Mouse (Mus musculus): ENCODE results near the gene Nags. TPM values are rescaled to one million over a fixed set of nuclear protein-coding genes. Genes with fewer than 3 reads are reported as not detected.
"Not testable (repeated sequence)": the region's sequence is repeated elsewhere in the genome, so short reads cannot be mapped to it uniquely, and the experiment has no call there.

The Nags gene
- polyA plus RNA-seq, 1 experiment from 2014 or later = not detected

- Histone ChIP-seq H3K9me3 (ENCODE audit: control insufficient read depth, low read length) (no peaks in the 10 kb centered on the region), H3K36me3 (replicated peaks; ENCODE audit: control insufficient read depth, insufficient read depth) (no peaks in the 10 kb centered on the region), H3K27ac (no peak overlapping the region), H3K4me1 (replicated peaks; ENCODE audit: control insufficient read depth, insufficient read depth, low read length) (no peaks in the 10 kb centered on the region; the same call in 1 of the 2 replicates), H3K9ac (no peak overlapping the region), H3K4me2 (replicated peaks) (no peak overlapping the region), H3K27me3 (ENCODE audit: control insufficient read depth, insufficient read depth, low read length) (peaks cover 73% of the 10 kb centered on the region), H3K4me3 (replicated peaks; ENCODE audit: low read length) (no peak overlapping the region)
- DNase-seq (ENCODE audit: low spot score) (no peak), ATAC-seq (ENCODE audit: low FRiP score) (no peak)
- 7% methylated on average over 17 of the region's 17 CpGs for WGBS
These were observed 1.2 kb downstream of the Nags start for GRCm38 (mm10) chr11:102146531-102146930.

GRCm38 (mm10) chr11:102147213-102147989, 2.1 kb downstream of the Nags start:
- H3K4me3 ChIP-seq (replicated peaks; ENCODE audit: low read length) = no peak overlapping the region
- no peaks in the 10 kb centered on the region for H3K9me3 ChIP-seq (ENCODE audit: control insufficient read depth, low read length)
- no peak overlapping the region for H3K4me2 ChIP-seq (replicated peaks)
- 16% methylated on average over 34 of the region's 34 CpGs for WGBS
- H3K4me1 ChIP-seq (replicated peaks; ENCODE audit: control insufficient read depth, insufficient read depth, low read length) = no peaks in the 10 kb centered on the region; the same call in 1 of the 2 replicates
- H3K36me3 ChIP-seq (replicated peaks; ENCODE audit: control insufficient read depth, insufficient read depth) = peaks cover 4% of the 10 kb centered on the region
- no peak for ATAC-seq (ENCODE audit: low FRiP score)
- H3K9ac ChIP-seq = no peak overlapping the region
- no peak for DNase-seq (ENCODE audit: low spot score)
- H3K27ac ChIP-seq = no peak overlapping the region
- H3K27me3 ChIP-seq (ENCODE audit: control insufficient read depth, insufficient read depth, low read length) = peaks cover 70% of the 10 kb centered on the region

- DNase-seq (ENCODE audit: low spot score) (peak; percentile 94), ATAC-seq (ENCODE audit: low FRiP score) (peak; percentile 90)
- no peaks in the 10 kb centered on the region for H3K9me3 ChIP-seq (ENCODE audit: control insufficient read depth, low read length)
- H3K27me3 ChIP-seq (ENCODE audit: control insufficient read depth, insufficient read depth, low read length) = no peaks in the 10 kb centered on the region
- peaks cover 18% of the 10 kb centered on the region for H3K36me3 ChIP-seq (replicated peaks; ENCODE audit: control insufficient read depth, insufficient read depth)
- peak within 1 kb of the TSS; percentile 60 for H3K4me3 ChIP-seq (replicated peaks; ENCODE audit: low read length)
- H3K4me1 ChIP-seq (replicated peaks; ENCODE audit: control insufficient read depth, insufficient read depth, low read length) = peaks cover 9% of the 10 kb centered on the region; the same call in 1 of the 2 replicates
- H3K9ac ChIP-seq = peak within 1 kb of the TSS; percentile 72
- peak within 1 kb of the TSS; percentile 77 for H3K27ac ChIP-seq
- WGBS = under 1% methylated on average over 37 of the region's 37 CpGs
- peak within 1 kb of the TSS; percentile 92 for H3K4me2 ChIP-seq (replicated peaks)
These were observed 10.9 kb downstream of the Nags start, which contains the start of gene Tmem101 for GRCm38 (mm10) chr11:102156039-102156785. TSS of gene Tmem101 (minus strand) at chr11:102156404.

GRCm38 (mm10) chr11:102156786-102157089, 11.4 kb downstream of the Nags start:
- Histone ChIP-seq H3K4me3 (replicated peaks; ENCODE audit: low read length) (no peak overlapping the region), H3K36me3 (replicated peaks; ENCODE audit: control insufficient read depth, insufficient read depth) (peaks cover 22% of the 10 kb centered on the region), H3K4me1 (replicated peaks; ENCODE audit: control insufficient read depth, insufficient read depth, low read length) (peaks cover 9% of the 10 kb centered on the region; the same call in 1 of the 2 replicates), H3K9ac (no peak overlapping the region), H3K4me2 (replicated peaks) (peak overlapping the region; percentile 92; the same call in 1 of the 2 replicates), H3K9me3 (ENCODE audit: control insufficient read depth, low read length) (no peaks in the 10 kb centered on the region), H3K27ac (no peak overlapping the region), H3K27me3 (ENCODE audit: control insufficient read depth, insufficient read depth, low read length) (no peaks in the 10 kb centered on the region)
- WGBS = 10% methylated on average over 1 of the region's 1 CpGs
- DNase-seq (ENCODE audit: low spot score) (no peak), ATAC-seq (ENCODE audit: low FRiP score) (peak; percentile 43; the same call in 1 of the 2 replicates)

- H3K9ac ChIP-seq; H3K9me3 ChIP-seq (ENCODE audit: control insufficient read depth, low read length); H3K27me3 ChIP-seq (ENCODE audit: control insufficient read depth, insufficient read depth, low read length); DNase-seq (ENCODE audit: low spot score); H3K27ac ChIP-seq; H3K4me3 ChIP-seq (replicated peaks; ENCODE audit: low read length); ATAC-seq (ENCODE audit: low FRiP score); H3K4me1 ChIP-seq (replicated peaks; ENCODE audit: control insufficient read depth, insufficient read depth, low read length); H3K4me2 ChIP-seq (replicated peaks): not testable (repeated sequence)
- 89% methylated on average over 2 of the region's 2 CpGs for WGBS
- H3K36me3 ChIP-seq (replicated peaks; ENCODE audit: control insufficient read depth, insufficient read depth) = peaks cover 24% of the 10 kb centered on the region
These were observed 12.7 kb downstream of the Nags start for GRCm38 (mm10) chr11:102158024-102158423.

- no peaks in the 10 kb centered on the region for H3K9me3 ChIP-seq (ENCODE audit: control insufficient read depth, low read length)
- WGBS = 80% methylated on average over 5 of the region's 5 CpGs
- peaks cover 32% of the 10 kb centered on the region for H3K36me3 ChIP-seq (replicated peaks; ENCODE audit: control insufficient read depth, insufficient read depth)
These were observed 14.5 kb downstream of the Nags start for GRCm38 (mm10) chr11:102159781-102160180.

GRCm38 (mm10) chr11:102165971-102166722, 20.8 kb downstream of the Nags start:
- no peak for ATAC-seq (ENCODE audit: low FRiP score)
- H3K4me2 ChIP-seq (replicated peaks) = no peak overlapping the region
- 70% methylated on average over 6 of the region's 6 CpGs for WGBS
- H3K4me3 ChIP-seq (replicated peaks; ENCODE audit: low read length) = no peak overlapping the region
- no peak for DNase-seq (ENCODE audit: low spot score)
- H3K36me3 ChIP-seq (replicated peaks; ENCODE audit: control insufficient read depth, insufficient read depth) = peaks cover 78% of the 10 kb centered on the region
- H3K27ac ChIP-seq = no peak overlapping the region
- no peaks in the 10 kb centered on the region for H3K9me3 ChIP-seq (ENCODE audit: control insufficient read depth, low read length)
- no peaks in the 10 kb centered on the region for H3K27me3 ChIP-seq (ENCODE audit: control insufficient read depth, insufficient read depth, low read length)
- no peak overlapping the region for H3K9ac ChIP-seq
- H3K4me1 ChIP-seq (replicated peaks; ENCODE audit: control insufficient read depth, insufficient read depth, low read length) = no peaks in the 10 kb centered on the region

More at GRCm38 (mm10) chr11:102159781-102160180, 14.5 kb downstream of the Nags start:
- Histone ChIP-seq H3K27ac (no peak overlapping the region), H3K9ac (no peak overlapping the region), H3K27me3 (ENCODE audit: control insufficient read depth, insufficient read depth, low read length) (no peaks in the 10 kb centered on the region), H3K4me3 (replicated peaks; ENCODE audit: low read length) (no peak overlapping the region), H3K4me2 (replicated peaks) (no peak overlapping the region), H3K4me1 (replicated peaks; ENCODE audit: control insufficient read depth, insufficient read depth, low read length) (peaks cover 9% of the 10 kb centered on the region; the same call in 1 of the 2 replicates)
- DNase-seq (ENCODE audit: low spot score) (no peak), ATAC-seq (ENCODE audit: low FRiP score) (no peak)

- Histone ChIP-seq H3K4me1 (replicated peaks; ENCODE audit: control insufficient read depth, insufficient read depth, low read length) (no peaks in the 10 kb centered on the region), H3K36me3 (replicated peaks; ENCODE audit: control insufficient read depth, insufficient read depth) (peaks cover 71% of the 10 kb centered on the region), H3K4me3 (replicated peaks; ENCODE audit: low read length) (no peak overlapping the region), H3K9me3 (ENCODE audit: control insufficient read depth, low read length) (no peaks in the 10 kb centered on the region), H3K4me2 (replicated peaks) (no peak overlapping the region), H3K27me3 (ENCODE audit: control insufficient read depth, insufficient read depth, low read length) (no peaks in the 10 kb centered on the region), H3K27ac (no peak overlapping the region), H3K9ac (no peak overlapping the region)
- 92% methylated on average over 5 of the region's 5 CpGs for WGBS
- DNase-seq (ENCODE audit: low spot score) (no peak), ATAC-seq (ENCODE audit: low FRiP score) (no peak)
These were observed 22.2 kb downstream of the Nags start for GRCm38 (mm10) chr11:102167539-102167938.

GRCm38 (mm10) chr11:102168689-102169088, 23.4 kb downstream of the Nags start:
- 90% methylated on average over 5 of the region's 5 CpGs for WGBS

More at GRCm38 (mm10) chr11:102168689-102169088, 23.4 kb downstream of the Nags start:
- ATAC-seq (ENCODE audit: low FRiP score) = no peak
- no peak overlapping the region for H3K27ac ChIP-seq
- no peak overlapping the region for H3K4me3 ChIP-seq (replicated peaks; ENCODE audit: low read length)
- H3K4me2 ChIP-seq (replicated peaks) = no peak overlapping the region
- no peaks in the 10 kb centered on the region for H3K27me3 ChIP-seq (ENCODE audit: control insufficient read depth, insufficient read depth, low read length)
- H3K36me3 ChIP-seq (replicated peaks; ENCODE audit: control insufficient read depth, insufficient read depth) = peaks cover 62% of the 10 kb centered on the region
- no peaks in the 10 kb centered on the region for H3K9me3 ChIP-seq (ENCODE audit: control insufficient read depth, low read length)
- no peak for DNase-seq (ENCODE audit: low spot score)
- no peak overlapping the region for H3K9ac ChIP-seq
- H3K4me1 ChIP-seq (replicated peaks; ENCODE audit: control insufficient read depth, insufficient read depth, low read length) = no peaks in the 10 kb centered on the region

Data from hindbrain, embryonic 14.5 days (tissue).